Mouse (Mus musculus) cerebellum, adult 2 months (tissue): ENCODE measurements around the gene Trpv4.

Source experiments
- CTCF ChIP-seq: fragments of 200-500 bp; IDR thresholded peaks from 2 replicates; pipeline ENCODE4 v1.5.1; 2011; ENCODE audit warnings: low read depth, mild to moderate bottlenecking, control low read depth, low read length, moderate library complexity, borderline replicate concordance; ENCODE audit not compliant: insufficient read depth
- POLR2A ChIP-seq: fragments of 200-500 bp; IDR thresholded peaks from 2 replicates; pipeline ENCODE4 v1.6.1; 2011; ENCODE audit warnings: low read length, control low read depth, borderline replicate concordance; ENCODE audit not compliant: insufficient read depth

DNA sequence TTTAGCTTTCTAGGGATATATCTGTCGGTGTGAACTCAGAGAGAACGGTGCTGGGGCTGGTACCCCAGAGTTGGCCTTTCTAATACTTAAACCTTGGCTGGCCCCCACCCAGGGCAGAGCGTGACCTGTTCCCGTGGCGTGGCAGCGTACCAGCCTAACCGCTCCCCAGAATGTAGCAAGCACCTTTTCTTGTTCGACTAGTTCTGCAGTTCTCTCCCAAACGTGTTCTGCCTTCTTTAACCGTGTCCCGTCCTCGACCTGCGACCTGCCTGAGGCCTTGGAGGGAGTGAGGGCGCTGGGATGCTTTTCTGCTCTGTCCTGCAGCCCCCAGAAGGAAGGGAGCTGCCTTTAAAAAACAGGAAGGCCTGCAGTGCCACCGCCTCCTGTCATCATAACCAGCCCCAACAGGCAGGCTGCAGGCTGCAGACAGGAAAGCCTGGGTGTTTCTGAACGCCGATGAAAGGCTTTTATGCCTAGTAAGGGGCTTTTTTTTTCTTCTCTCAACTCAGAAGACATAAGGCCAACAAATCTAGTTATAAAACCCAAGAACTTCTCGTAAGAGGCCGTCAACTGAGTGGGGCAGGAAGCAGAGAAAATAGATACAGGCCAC, 22.6 kb upstream of the Trpv4 start:
- TF ChIP-seq CTCF (no peak), POLR2A (no peak)
